Mouse (Mus musculus): ENCODE data around the gene Ccdc134. TPM values are rescaled to one million over a fixed set of nuclear protein-coding genes. Genes with fewer than 3 reads are reported as not detected.

Ccdc134 gene
- polyA plus RNA-seq, 1 experiment from 2014 or later, result 7.0 TPM

GRCm38 (mm10) chr15:82172648-82173047, 44.9 kb downstream of the Ccdc134 start:
- H3K27me3 ChIP-seq, result no peaks in the 10 kb centered on the region
- no peak overlapping the region for H3K9ac ChIP-seq
- H3K36me3 ChIP-seq (replicated peaks), result peaks cover 79% of the 10 kb centered on the region
- no peaks in the 10 kb centered on the region for H3K9me3 ChIP-seq (replicated peaks)
- no peak overlapping the region for H3K4me2 ChIP-seq
- peaks cover 10% of the 10 kb centered on the region for H3K4me1 ChIP-seq (replicated peaks)
- H3K27ac ChIP-seq (replicated peaks), result 0 out of 2 replicates have a peak overlapping the region, but pooled peaks have one; percentile 3
- no peak overlapping the region for H3K4me3 ChIP-seq (replicated peaks)
- WGBS (ENCODE audit: insufficient replicate concordance), result 85% methylated on average over 8 of the region's 8 CpGs
- ATAC-seq (ENCODE audit: insufficient read depth), result no peak

- WGBS (ENCODE audit: insufficient replicate concordance), result 91% methylated on average over 9 of the region's 9 CpGs
- Histone ChIP-seq H3K27ac (replicated peaks) (no peak overlapping the region), H3K4me1 (replicated peaks) (no peaks in the 10 kb centered on the region), H3K9ac (no peak overlapping the region), H3K36me3 (replicated peaks) (peaks cover 98% of the 10 kb centered on the region), H3K4me3 (replicated peaks) (no peak overlapping the region), H3K9me3 (replicated peaks) (no peaks in the 10 kb centered on the region), H3K27me3 (no peaks in the 10 kb centered on the region), H3K4me2 (no peak overlapping the region)
- ATAC-seq (ENCODE audit: insufficient read depth), result no peak
Observed at GRCm38 (mm10) chr15:82175091-82175490, 47.4 kb downstream of the Ccdc134 start.

GRCm38 (mm10) chr15:82177743-82178290, 50.1 kb downstream of the Ccdc134 start:
- Histone ChIP-seq H3K4me3 (replicated peaks) (no peak overlapping the region), H3K27me3 (no peaks in the 10 kb centered on the region), H3K9ac (no peak overlapping the region), H3K4me1 (replicated peaks) (peaks cover 16% of the 10 kb centered on the region), H3K9me3 (replicated peaks) (peaks cover 9% of the 10 kb centered on the region), H3K27ac (replicated peaks) (no peak overlapping the region), H3K36me3 (replicated peaks) (peaks cover 98% of the 10 kb centered on the region), H3K4me2 (no peak overlapping the region)
- no peak for ATAC-seq (ENCODE audit: insufficient read depth)
- 84% methylated on average over 7 of the region's 7 CpGs for WGBS (ENCODE audit: insufficient replicate concordance)

- no peak overlapping the region for H3K9ac ChIP-seq
- H3K27ac ChIP-seq (replicated peaks), result peak overlapping the region; percentile 26; the same call in 1 of the 2 replicates
- peaks cover 96% of the 10 kb centered on the region for H3K36me3 ChIP-seq (replicated peaks)
- H3K4me1 ChIP-seq (replicated peaks), result peaks cover 49% of the 10 kb centered on the region
- WGBS (ENCODE audit: insufficient replicate concordance), result 69% methylated on average over 5 of the region's 5 CpGs
- no peak for ATAC-seq (ENCODE audit: insufficient read depth)
- no peaks in the 10 kb centered on the region for H3K27me3 ChIP-seq
- H3K4me3 ChIP-seq (replicated peaks), result no peak overlapping the region
- H3K9me3 ChIP-seq (replicated peaks), result peaks cover 10% of the 10 kb centered on the region
- no peak overlapping the region for H3K4me2 ChIP-seq
Observed at GRCm38 (mm10) chr15:82181131-82181530, 53.4 kb downstream of the Ccdc134 start.

GRCm38 (mm10) chr15:82182311-82182710, 54.6 kb downstream of the Ccdc134 start:
- no peak for ATAC-seq (ENCODE audit: insufficient read depth)
- 94% methylated on average over 4 of the region's 4 CpGs for WGBS (ENCODE audit: insufficient replicate concordance)
- Histone ChIP-seq H3K36me3 (replicated peaks) (peaks cover 96% of the 10 kb centered on the region), H3K27ac (replicated peaks) (0 out of 2 replicates have a peak overlapping the region, but pooled peaks have one; percentile 97), H3K4me1 (replicated peaks) (peaks cover 60% of the 10 kb centered on the region), H3K4me2 (no peak overlapping the region), H3K9me3 (replicated peaks) (peaks cover 10% of the 10 kb centered on the region), H3K4me3 (replicated peaks) (no peak overlapping the region), H3K27me3 (no peaks in the 10 kb centered on the region), H3K9ac (no peak overlapping the region)

GRCm38 (mm10) chr15:82183596-82183995, 55.9 kb downstream of the Ccdc134 start:
- peaks cover 73% of the 10 kb centered on the region for H3K4me1 ChIP-seq (replicated peaks)
- peak; percentile 13; the same call in 1 of the 2 replicates for ATAC-seq (ENCODE audit: insufficient read depth)
- 62% methylated on average over 10 of the region's 10 CpGs for WGBS (ENCODE audit: insufficient replicate concordance)
- H3K27me3 ChIP-seq, result no peaks in the 10 kb centered on the region
- H3K36me3 ChIP-seq (replicated peaks), result peaks cover 96% of the 10 kb centered on the region
- H3K4me2 ChIP-seq, result peak overlapping the region; percentile 72
- peak overlapping the region; percentile 34 for H3K4me3 ChIP-seq (replicated peaks)
- peak overlapping the region; percentile 97 for H3K27ac ChIP-seq (replicated peaks)
- H3K9ac ChIP-seq, result peak overlapping the region; percentile 63
- peaks cover 10% of the 10 kb centered on the region for H3K9me3 ChIP-seq (replicated peaks)

GRCm38 (mm10) chr15:82184183-82184582, 56.5 kb downstream of the Ccdc134 start:
- Histone ChIP-seq H3K4me3 (replicated peaks) (peak overlapping the region; percentile 34), H3K27ac (replicated peaks) (peak overlapping the region; percentile 97), H3K4me1 (replicated peaks) (peaks cover 74% of the 10 kb centered on the region), H3K9ac (peak overlapping the region; percentile 63), H3K27me3 (no peaks in the 10 kb centered on the region), H3K4me2 (peak overlapping the region; percentile 72), H3K9me3 (replicated peaks) (peaks cover 10% of the 10 kb centered on the region), H3K36me3 (replicated peaks) (peaks cover 96% of the 10 kb centered on the region)
- 13% methylated on average over 7 of the region's 7 CpGs for WGBS (ENCODE audit: insufficient replicate concordance)
- ATAC-seq (ENCODE audit: insufficient read depth), result peak; percentile 86

GRCm38 (mm10) chr15:82184656-82185055, 56.9 kb downstream of the Ccdc134 start:
- H3K36me3 ChIP-seq (replicated peaks), result peaks cover 96% of the 10 kb centered on the region
- no peaks in the 10 kb centered on the region for H3K27me3 ChIP-seq
- H3K9ac ChIP-seq, result peak overlapping the region; percentile 63
- peak overlapping the region; percentile 72 for H3K4me2 ChIP-seq
- peak; percentile 12; the same call in 1 of the 2 replicates for ATAC-seq (ENCODE audit: insufficient read depth)
- H3K4me3 ChIP-seq (replicated peaks), result peak overlapping the region; percentile 34
- WGBS (ENCODE audit: insufficient replicate concordance), result 58% methylated on average over 10 of the region's 10 CpGs
- H3K27ac ChIP-seq (replicated peaks), result peak overlapping the region; percentile 97
- H3K4me1 ChIP-seq (replicated peaks), result peaks cover 74% of the 10 kb centered on the region
- peaks cover 10% of the 10 kb centered on the region for H3K9me3 ChIP-seq (replicated peaks)

- Histone ChIP-seq H3K4me1 (replicated peaks) (peaks cover 74% of the 10 kb centered on the region), H3K9me3 (replicated peaks) (peaks cover 10% of the 10 kb centered on the region), H3K27me3 (no peaks in the 10 kb centered on the region), H3K36me3 (replicated peaks) (peaks cover 96% of the 10 kb centered on the region), H3K4me3 (replicated peaks) (peak overlapping the region; percentile 3; the same call in 1 of the 2 replicates), H3K9ac (peak overlapping the region; percentile 63), H3K27ac (replicated peaks) (peak overlapping the region; percentile 97), H3K4me2 (peak overlapping the region; percentile 72)
- 59% methylated on average over 14 of the region's 14 CpGs for WGBS (ENCODE audit: insufficient replicate concordance)
- no peak for ATAC-seq (ENCODE audit: insufficient read depth)
Observed at GRCm38 (mm10) chr15:82185062-82185783, 57.5 kb downstream of the Ccdc134 start.

- H3K4me1 ChIP-seq (replicated peaks), result peaks cover 68% of the 10 kb centered on the region
- H3K4me3 ChIP-seq (replicated peaks), result 0 out of 2 replicates have a peak overlapping the region, but pooled peaks have one; percentile 20
- H3K4me2 ChIP-seq, result peak overlapping the region; percentile 72
- H3K9ac ChIP-seq, result peak overlapping the region; percentile 63; the same call in 1 of the 2 replicates
- WGBS (ENCODE audit: insufficient replicate concordance), result 23% methylated on average over 14 of the region's 14 CpGs
- peak overlapping the region; percentile 97 for H3K27ac ChIP-seq (replicated peaks)
- H3K36me3 ChIP-seq (replicated peaks), result peaks cover 95% of the 10 kb centered on the region
- ATAC-seq (ENCODE audit: insufficient read depth), result peak; percentile 67
- H3K27me3 ChIP-seq, result no peaks in the 10 kb centered on the region
- peaks cover 10% of the 10 kb centered on the region for H3K9me3 ChIP-seq (replicated peaks)
Observed at GRCm38 (mm10) chr15:82186131-82186530, 58.4 kb downstream of the Ccdc134 start.

GRCm38 (mm10) chr15:82186931-82187330, 59.2 kb downstream of the Ccdc134 start:
- peaks cover 95% of the 10 kb centered on the region for H3K36me3 ChIP-seq (replicated peaks)
- peak overlapping the region; percentile 72 for H3K4me2 ChIP-seq
- no peak for ATAC-seq (ENCODE audit: insufficient read depth)
- 45% methylated on average over 5 of the region's 5 CpGs for WGBS (ENCODE audit: insufficient replicate concordance)
- no peak overlapping the region for H3K4me3 ChIP-seq (replicated peaks)
- H3K9me3 ChIP-seq (replicated peaks), result peaks cover 10% of the 10 kb centered on the region
- peak overlapping the region; percentile 97 for H3K27ac ChIP-seq (replicated peaks)
- H3K4me1 ChIP-seq (replicated peaks), result peaks cover 60% of the 10 kb centered on the region
- no peaks in the 10 kb centered on the region for H3K27me3 ChIP-seq
- H3K9ac ChIP-seq, result peak overlapping the region; percentile 63; the same call in 1 of the 2 replicates

Data from liver, embryonic 15.5 days (tissue).